Mouse (Mus musculus): ENCODE measurements around the gene Lgals4.
"Not testable (repeated sequence)": the region's sequence is repeated elsewhere in the genome, so short reads cannot be mapped to it uniquely, and the experiment has no call there.

Lgals4 gene

DNA sequence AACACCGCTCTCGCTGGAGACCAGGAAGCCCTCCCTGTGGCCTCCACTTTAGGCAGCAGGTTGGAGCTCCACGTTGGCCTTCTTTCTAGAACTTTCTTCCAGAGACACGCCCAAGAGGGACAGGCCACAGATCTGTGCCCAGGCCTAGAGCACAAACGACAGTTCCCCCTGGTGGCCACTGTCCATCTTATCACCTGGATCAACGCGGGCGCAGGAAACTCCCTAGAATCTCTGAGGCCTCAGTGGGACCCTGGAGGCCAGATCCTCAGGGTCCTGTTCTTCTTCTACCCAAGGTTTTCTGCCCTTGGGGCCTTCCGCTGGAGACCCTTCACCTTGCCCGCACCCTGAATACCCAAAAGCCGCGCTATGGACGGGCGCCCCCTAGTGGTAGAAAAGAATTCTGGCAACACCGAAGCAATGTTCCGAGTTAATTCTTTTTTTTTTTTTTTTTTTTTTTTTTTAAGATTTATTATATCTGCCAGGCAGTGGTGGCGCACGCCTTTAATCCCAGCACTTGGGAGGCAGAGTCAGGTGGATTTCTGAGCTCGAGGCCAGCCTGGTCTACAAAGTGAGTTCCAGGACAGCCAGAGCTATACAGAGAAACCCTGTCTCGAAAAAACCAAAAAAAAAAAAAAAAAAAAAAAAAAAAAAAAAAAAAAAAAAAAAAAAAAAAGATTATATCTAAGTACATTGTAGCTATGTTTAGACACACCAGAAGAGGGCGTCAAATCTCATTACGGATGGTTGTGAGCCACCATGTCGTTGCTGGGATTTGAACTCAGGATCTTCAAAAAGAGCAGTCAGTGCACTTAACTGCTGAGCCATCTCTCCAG is 34.1 kb downstream of the Lgals4 start:
- DNase-seq, result peak; percentile 98

DNA sequence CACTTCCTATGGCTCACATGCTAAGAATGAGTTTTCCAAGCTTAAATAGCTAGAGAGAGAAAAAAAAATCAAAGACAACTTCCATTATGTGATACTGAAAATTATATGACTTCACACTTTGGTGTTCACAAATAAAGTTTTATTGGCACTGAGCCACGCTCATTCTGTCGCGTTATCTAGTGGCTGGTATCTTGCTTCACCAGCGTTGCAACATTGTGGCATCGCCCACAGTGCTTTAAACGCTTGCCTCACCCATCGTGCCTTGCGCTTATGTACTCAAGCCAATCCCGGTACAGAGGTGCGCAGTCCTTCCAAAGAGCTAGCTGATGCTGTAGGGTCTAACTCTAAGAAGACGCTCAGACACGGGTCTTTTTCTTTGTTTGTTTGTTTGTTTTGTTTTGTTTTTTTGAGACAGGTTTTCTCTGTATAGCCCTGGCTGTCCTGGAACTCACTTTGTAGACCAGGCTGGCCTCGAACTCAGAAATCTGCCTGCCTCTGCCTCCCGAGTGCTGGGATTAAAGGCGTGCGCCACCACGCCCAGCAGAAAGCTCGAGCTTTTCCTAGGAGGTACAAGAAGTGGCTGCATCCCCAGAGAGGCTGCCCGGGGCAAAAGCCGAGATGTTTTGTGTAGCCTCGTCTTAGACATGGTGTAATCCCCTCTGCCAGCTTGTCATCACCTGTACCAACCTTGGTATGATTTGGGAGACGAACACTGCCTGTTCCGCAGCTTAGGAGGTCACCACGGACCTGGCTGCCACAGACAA is 37.4 kb downstream of the Lgals4 start:
- DNase-seq, result no peak

DNA sequence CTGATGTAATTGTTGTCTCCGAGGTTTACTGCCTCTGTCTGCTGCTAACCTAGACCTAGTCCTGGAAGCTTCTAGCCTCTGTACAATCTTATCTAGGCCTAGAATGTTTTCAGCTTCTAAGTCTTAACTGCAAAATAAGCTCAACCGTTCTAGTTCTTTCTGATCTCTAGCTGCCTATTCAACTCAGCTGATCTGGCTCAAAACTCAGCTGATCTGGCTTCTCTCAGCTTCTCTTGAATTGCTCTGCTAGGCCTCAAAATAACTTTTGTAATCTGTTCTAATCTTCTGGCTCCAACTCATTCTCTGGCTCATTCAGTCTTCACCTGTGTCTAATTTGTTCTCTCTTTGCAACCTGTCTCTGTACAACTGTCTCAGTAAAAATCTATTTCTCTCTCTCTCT is 40.9 kb downstream of the Lgals4 start:
- DNase-seq, result no peak

DNA sequence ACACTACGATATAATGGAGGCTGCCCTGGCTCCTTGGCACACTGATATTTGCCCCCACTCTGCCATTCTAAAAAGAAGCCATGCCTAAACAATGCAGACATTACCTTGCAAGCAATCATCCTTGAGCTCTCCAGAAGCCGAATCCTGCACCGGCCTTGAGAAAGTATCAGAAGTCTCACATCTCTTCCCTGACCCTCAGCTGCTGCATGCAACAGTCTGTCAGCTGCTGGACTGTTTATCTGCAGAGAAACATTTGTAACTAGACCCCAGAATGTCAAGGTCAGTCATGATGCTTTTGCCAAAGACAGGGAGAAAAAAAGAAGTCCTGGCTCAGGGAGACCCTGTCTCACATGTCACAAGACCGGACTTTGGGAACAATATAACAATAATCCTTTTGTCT is 42.4 kb downstream of the Lgals4 start:
- DNase-seq, result no peak

DNA sequence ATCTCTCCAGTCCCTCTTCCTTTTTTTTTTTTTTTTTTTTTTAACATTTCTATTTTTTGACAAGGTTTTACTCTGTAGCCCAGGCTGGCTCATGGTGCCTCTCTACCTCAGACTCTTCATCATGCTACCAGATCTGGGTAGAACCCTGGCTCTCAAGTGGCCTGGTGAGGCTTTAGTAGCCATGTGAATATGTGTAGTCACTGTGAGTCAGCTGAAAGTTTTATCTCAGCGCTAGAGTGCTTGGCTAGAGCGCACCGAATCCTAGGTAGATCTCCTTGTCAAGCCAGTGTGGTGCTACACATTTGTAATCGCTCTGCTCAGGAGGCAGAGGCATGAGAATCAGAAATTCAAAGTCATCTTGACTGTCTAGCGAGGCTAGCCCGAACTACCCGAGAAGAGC is 43.5 kb downstream of the Lgals4 start:
- no peak for DNase-seq

DNA sequence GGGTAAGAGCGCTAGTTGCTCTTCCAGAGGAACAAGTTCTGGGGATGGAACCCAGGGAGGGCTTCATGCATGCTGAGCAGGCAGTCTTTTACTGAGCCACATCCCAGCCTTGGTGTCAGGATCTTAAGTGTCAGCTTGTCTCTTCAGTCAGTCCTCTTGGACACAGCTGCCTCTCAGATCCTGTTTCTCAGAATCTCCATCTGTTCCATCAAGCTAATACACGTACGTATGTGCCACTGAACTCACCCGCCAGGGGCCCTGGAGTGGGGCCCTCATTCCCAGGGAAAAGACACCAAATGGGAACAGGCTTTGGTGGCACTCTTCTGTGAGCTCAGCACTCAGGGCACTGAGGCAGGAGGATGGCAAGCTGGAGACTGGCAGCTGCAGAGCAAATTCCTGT is 44.2 kb downstream of the Lgals4 start:
- DNase-seq, result no peak

DNA sequence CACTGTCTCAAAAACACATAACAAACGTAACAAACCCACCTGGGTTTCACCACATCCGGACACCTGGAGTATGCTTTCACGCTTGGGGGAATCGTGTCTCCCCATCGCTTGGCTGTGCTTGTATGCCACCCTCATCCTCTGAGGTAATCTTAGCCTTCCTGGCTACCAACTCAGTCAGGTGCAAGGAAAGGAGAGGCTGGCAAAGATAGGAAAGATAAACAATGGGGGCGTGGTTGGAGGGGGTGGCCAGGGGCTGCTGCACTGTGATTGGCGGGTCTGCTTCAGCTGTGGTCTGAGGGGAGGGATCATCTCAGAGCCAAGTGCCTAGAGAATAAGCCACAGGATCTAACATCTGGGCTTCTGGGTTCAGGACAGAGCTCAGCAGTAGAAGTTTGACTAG is 46.0 kb downstream of the Lgals4 start:
- no peak for DNase-seq

DNA sequence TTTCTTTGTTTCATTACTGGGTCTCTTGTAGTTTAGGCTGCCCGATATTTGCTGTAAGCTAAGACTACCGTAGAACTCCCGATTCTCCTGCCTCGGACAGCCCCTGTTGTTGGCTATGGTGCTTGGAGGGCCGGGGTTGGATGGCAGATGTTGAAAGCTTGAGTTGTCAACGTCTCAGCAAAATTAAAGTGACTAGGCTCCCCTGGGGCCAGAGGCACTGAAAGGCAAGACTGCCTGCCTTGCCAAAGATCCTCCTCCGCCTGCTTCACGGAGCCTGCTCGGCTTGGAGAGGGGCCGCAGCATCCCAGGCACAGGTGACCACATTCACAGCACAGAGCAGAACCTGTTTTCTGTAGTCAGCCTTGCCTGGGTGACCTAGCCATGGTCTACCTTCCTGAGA is 46.9 kb downstream of the Lgals4 start:
- no peak for DNase-seq

DNA sequence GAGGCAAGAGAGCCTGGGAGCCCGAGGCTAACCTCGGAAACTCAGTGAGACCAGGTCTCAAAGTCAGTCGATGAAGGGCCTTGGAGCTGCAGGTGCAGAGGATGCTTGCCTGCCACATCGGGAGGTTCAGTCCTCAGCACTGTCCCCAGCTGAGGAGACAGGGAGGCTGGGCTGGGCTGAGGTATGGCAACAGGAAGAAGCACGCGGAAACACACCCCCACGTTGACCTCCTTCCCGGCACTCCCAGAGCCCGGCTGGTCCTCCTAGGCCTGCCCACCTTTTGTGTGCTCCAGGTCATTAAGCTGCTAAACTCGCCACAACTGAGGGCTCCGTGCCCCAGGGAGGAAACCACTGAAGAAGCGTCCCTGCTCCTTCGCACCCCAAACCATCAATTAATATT is 47.5 kb downstream of the Lgals4 start, which contains the start of gene Capn12:
TSS of gene Capn12 (plus strand) at position 224 of the 400 bp plus-strand sequence.
- DNase-seq, result no peak

DNA sequence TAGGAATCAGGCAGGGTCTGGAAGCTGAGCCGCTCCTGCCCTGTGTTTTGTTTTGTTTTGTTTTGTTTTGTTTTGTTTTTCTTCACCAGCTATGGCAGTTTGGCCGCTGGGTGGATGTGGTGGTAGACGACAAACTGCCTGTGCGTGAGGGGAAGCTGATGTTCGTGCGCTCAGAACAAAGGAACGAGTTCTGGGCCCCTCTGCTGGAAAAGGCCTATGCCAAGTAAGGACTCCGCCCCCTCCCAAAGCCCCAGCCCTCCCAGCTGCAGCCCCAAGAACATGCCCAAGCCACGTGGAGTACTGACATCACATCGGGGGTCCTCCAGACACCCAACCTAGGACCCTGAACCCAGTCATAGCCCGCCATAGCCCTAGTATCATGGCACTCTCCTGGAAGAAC is 49.4 kb downstream of the Lgals4 start:
- DNase-seq, result no peak

DNA sequence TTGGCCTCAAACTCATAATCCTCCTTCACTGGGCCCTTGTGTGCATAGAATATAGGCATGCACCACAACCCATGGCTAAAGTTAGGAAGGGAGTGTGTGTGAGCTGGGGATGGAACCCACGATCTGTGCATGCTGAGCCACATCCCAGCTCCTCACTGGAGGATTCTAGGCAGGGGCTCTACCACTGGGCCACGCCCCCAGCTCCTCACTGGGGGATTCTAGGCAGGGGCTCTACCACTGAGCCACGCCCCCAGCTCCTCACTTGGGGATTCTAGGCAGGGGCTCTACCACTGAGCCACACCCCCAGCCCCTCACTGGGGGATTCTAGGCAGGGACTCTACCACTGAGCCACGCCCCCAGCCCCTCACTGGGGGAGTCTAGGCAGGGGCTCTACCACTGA is 50.0 kb downstream of the Lgals4 start:
- DNase-seq, result not testable (repeated sequence)

DNA sequence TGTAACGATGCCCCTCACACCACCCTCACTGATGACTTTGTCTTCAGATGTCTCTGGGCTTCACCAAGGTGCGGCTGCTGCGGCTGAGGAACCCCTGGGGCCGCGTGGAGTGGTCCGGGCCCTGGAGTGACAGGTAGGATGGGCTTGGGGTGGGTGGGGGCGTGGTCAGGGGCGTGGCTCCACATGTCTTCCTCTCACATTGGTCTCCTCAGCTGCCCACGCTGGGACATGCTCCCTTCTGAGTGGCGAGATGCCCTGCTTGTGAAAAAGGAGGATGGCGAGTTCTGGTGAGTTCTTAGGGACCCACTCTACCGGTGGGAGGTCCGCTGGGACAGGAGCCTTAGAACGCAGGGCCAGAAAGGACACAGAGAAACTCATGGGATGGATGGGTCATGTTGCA is 52.8 kb downstream of the Lgals4 start:
- peak; percentile 82 for DNase-seq

DNA sequence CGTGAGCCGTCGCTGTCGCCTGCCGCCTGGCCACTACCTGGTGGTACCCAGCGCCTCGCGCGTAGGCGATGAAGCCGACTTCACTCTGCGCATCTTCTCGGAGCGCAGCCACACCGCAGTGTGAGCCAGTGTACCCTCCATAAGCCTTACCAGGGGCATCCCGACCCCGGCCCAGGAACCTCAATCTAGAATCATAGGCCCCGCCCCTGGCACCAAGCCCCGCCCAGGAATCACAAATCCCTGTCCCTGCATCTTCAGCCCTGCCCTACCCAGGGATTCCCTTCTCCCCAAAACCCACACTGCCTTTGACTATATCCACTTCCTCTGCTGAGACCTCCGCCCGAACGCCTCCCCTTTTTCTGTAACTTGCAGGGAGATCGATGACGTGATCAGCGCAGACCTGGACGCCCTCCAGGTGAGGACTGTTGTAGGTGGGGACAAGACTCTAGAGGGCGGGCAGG is 55.1 kb downstream of the Lgals4 start:
- DNase-seq, result peak; percentile 90

Data from heart, adult 11 months (tissue).